Mouse (Mus musculus): ENCODE data around the gene Galk1.
A peak's percentile ranks its signal among the peaks of the same experiment; 100 is the strongest.

- peak; percentile 80 for TF ChIP-seq CTCF (IDR thresholded peaks at IDR 0.05; ENCODE audit: low read depth)
- no peak for TF ChIP-seq EP300 (optimal IDR thresholded peaks at IDR 0.05)
These were observed 11.3 kb upstream of the Galk1 start for GRCm38 (mm10) chr11:116023771-116024355.
